Mouse (Mus musculus): ENCODE results near the gene Atpif1. TPM values are rescaled to one million over a fixed set of nuclear protein-coding genes. Genes with fewer than 3 reads are reported as not detected.
"Not testable (repeated sequence)": the region's sequence is repeated elsewhere in the genome, so short reads cannot be mapped to it uniquely, and the experiment has no call there.

Atpif1 gene
- polyA plus RNA-seq, 1 experiment from 2014 or later: 719 TPM

GRCm38 (mm10) chr4:132491057-132491456 is 42.4 kb downstream of the Atpif1 start:
- H3K27ac ChIP-seq: no peak overlapping the region
- H3K4me3 ChIP-seq (ENCODE audit: inconsistent target): no peak overlapping the region
- WGBS (ENCODE audit: missing documents): 61% methylated on average over 7 of the region's 8 CpGs
- no peaks in the 10 kb centered on the region for H3K79me2 ChIP-seq (ENCODE audit: inconsistent target)
- peaks cover 16% of the 10 kb centered on the region; the same call in 1 of the 2 replicates for H3K36me3 ChIP-seq (ENCODE audit: inconsistent target)

- 34% methylated on average over 10 of the region's 15 CpGs for WGBS (ENCODE audit: missing documents)
Measured at GRCm38 (mm10) chr4:132490273-132491010, 43.0 kb downstream of the Atpif1 start.

GRCm38 (mm10) chr4:132488976-132489375 is 44.5 kb downstream of the Atpif1 start:
- Histone ChIP-seq H3K36me3 (ENCODE audit: inconsistent target) (peaks cover 8% of the 10 kb centered on the region; the same call in 1 of the 2 replicates), H3K27ac (no peak overlapping the region), H3K4me3 (ENCODE audit: inconsistent target) (no peak overlapping the region), H3K79me2 (ENCODE audit: inconsistent target) (no peaks in the 10 kb centered on the region)
- 80% methylated on average over 6 of the region's 6 CpGs for WGBS (ENCODE audit: missing documents)

More at GRCm38 (mm10) chr4:132490273-132491010, 43.0 kb downstream of the Atpif1 start:
- Histone ChIP-seq H3K36me3 (ENCODE audit: inconsistent target) (peaks cover 10% of the 10 kb centered on the region; the same call in 1 of the 2 replicates), H3K27ac (no peak overlapping the region), H3K4me3 (ENCODE audit: inconsistent target) (no peak overlapping the region), H3K79me2 (ENCODE audit: inconsistent target) (no peaks in the 10 kb centered on the region)

- Histone ChIP-seq H3K36me3 (ENCODE audit: inconsistent target) (peaks cover 5% of the 10 kb centered on the region; the same call in 1 of the 2 replicates), H3K27ac (no peak overlapping the region), H3K4me3 (ENCODE audit: inconsistent target) (no peak overlapping the region), H3K79me2 (ENCODE audit: inconsistent target) (no peaks in the 10 kb centered on the region)
- 65% methylated on average over 3 of the region's 3 CpGs for WGBS (ENCODE audit: missing documents)
Measured at GRCm38 (mm10) chr4:132488521-132488920, 44.9 kb downstream of the Atpif1 start.

GRCm38 (mm10) chr4:132484820-132485219 is 48.6 kb downstream of the Atpif1 start:
- H3K27ac ChIP-seq: no peak overlapping the region
- no peak overlapping the region for H3K4me3 ChIP-seq (ENCODE audit: inconsistent target)
- H3K79me2 ChIP-seq (ENCODE audit: inconsistent target): no peaks in the 10 kb centered on the region
- no peaks in the 10 kb centered on the region for H3K36me3 ChIP-seq (ENCODE audit: inconsistent target)
- 93% methylated on average over 5 of the region's 5 CpGs for WGBS (ENCODE audit: missing documents)

GRCm38 (mm10) chr4:132484231-132484630 is 49.2 kb downstream of the Atpif1 start:
- no peaks in the 10 kb centered on the region for H3K79me2 ChIP-seq (ENCODE audit: inconsistent target)
- no peaks in the 10 kb centered on the region for H3K36me3 ChIP-seq (ENCODE audit: inconsistent target)
- WGBS (ENCODE audit: missing documents): 96% methylated on average over 4 of the region's 4 CpGs
- no peak overlapping the region for H3K4me3 ChIP-seq (ENCODE audit: inconsistent target)
- no peak overlapping the region for H3K27ac ChIP-seq

GRCm38 (mm10) chr4:132482956-132483608 is 50.4 kb downstream of the Atpif1 start:
- WGBS (ENCODE audit: missing documents): 94% methylated on average over 13 of the region's 13 CpGs
- Histone ChIP-seq H3K36me3 (ENCODE audit: inconsistent target) (no peaks in the 10 kb centered on the region), H3K79me2 (ENCODE audit: inconsistent target) (no peaks in the 10 kb centered on the region), H3K27ac (no peak overlapping the region), H3K4me3 (ENCODE audit: inconsistent target) (no peak overlapping the region)

- WGBS (ENCODE audit: missing documents): 83% methylated on average over 2 of the region's 3 CpGs
- not testable (repeated sequence) for H3K4me3 ChIP-seq (ENCODE audit: inconsistent target); H3K36me3 ChIP-seq (ENCODE audit: inconsistent target); H3K79me2 ChIP-seq (ENCODE audit: inconsistent target); H3K27ac ChIP-seq
Measured at GRCm38 (mm10) chr4:132482104-132482503, 51.4 kb downstream of the Atpif1 start.

Other genes with a start within 250 kb of the Atpif1 start
- 0.52 to 0.69 TPM (median 0.60 TPM) in 3 replicates for gene Rab42, start 230.3 kb downstream of the Atpif1 start, polyA plus RNA-seq (2018)
- 20.1 to 47.1 TPM (median 30.7 TPM) in 3 replicates for gene Trnau1ap, start 204.1 kb downstream of the Atpif1 start, polyA plus RNA-seq (2018)
- 4.4 to 19.9 TPM (median 8.8 TPM) in 3 replicates for gene Rcc1, start 180.1 kb downstream of the Atpif1 start, polyA plus RNA-seq (2018)
- gene Phactr4, start 111.2 kb downstream of the Atpif1 start, polyA plus RNA-seq (2018): 9.3 to 18.7 TPM (median 9.9 TPM) in 3 replicates
- gene Med18, start 69.7 kb downstream of the Atpif1 start, polyA plus RNA-seq (2018): 1.9 to 6.5 TPM (median 4.3 TPM) in 3 replicates
- 12.3 to 18.2 TPM (median 13.4 TPM) in 3 replicates for gene Sesn2, start 23.2 kb downstream of the Atpif1 start, polyA plus RNA-seq (2018)
- gene Dnajc8, start 1.9 kb upstream of the Atpif1 start, polyA plus RNA-seq (2018): 98.0 to 366 TPM (median 125 TPM) in 3 replicates
- 102 to 269 TPM (median 231 TPM) in 3 replicates for gene Ptafr, start 30.4 kb upstream of the Atpif1 start, polyA plus RNA-seq (2018)
- gene Eya3, start 105.3 kb upstream of the Atpif1 start, polyA plus RNA-seq (2018): 29.7 to 70.2 TPM (median 32.1 TPM) in 3 replicates
- gene Xkr8, start 198.9 kb upstream of the Atpif1 start, polyA plus RNA-seq (2018): 2.1 to 6.5 TPM (median 6.2 TPM) in 3 replicates
- 1.0 to 8.5 TPM (median 1.9 TPM) in 3 replicates for gene Smpdl3b, start 223.6 kb upstream of the Atpif1 start, polyA plus RNA-seq (2018)
- 6.0 to 44.1 TPM (median 7.6 TPM) in 3 replicates for gene Rpa2, start 234.7 kb upstream of the Atpif1 start, polyA plus RNA-seq (2018)